Mouse (Mus musculus) E14TG2a.4 (cell line): ENCODE data around the gene Map3k19.
A peak's percentile ranks its signal among the peaks of the same experiment; 100 is the strongest.

Experiments
- H3K27me3 ChIP-seq: 2 replicates; pipeline ENCODE4 v1.6.1; 2014; ENCODE audit warnings: low read length, control low read depth; ENCODE audit not compliant: insufficient read depth
- H3K36me3 ChIP-seq: 2 replicates; pipeline ENCODE4 v1.6.1; 2014; ENCODE audit warnings: low read length, control low read depth; ENCODE audit not compliant: insufficient read depth
- H3K4me1 ChIP-seq: replicated peaks from 2 replicates; pipeline ENCODE4 v1.6.1; 2014; ENCODE audit warnings: low read depth, low read length, control low read depth
- H3K4me3 ChIP-seq: replicated peaks from 2 replicates; pipeline ENCODE4 v1.5.1; 2014; ENCODE audit warnings: mild to moderate bottlenecking, low read length
- H3K9me3 ChIP-seq: 2 replicates; pipeline ENCODE4 v1.6.1; 2014; ENCODE audit warnings: low read length, control low read depth
- CTCF ChIP-seq: conservative IDR thresholded peaks from 2 replicates; pipeline ENCODE4 v1.5.1; 2014; ENCODE audit warnings: low read length
- NANOG ChIP-seq: IDR thresholded peaks from 2 replicates; pipeline ENCODE4 v1.6.1; 2014; ENCODE audit warnings: borderline replicate concordance, low read length, mixed read lengths
- POU5F1 ChIP-seq: IDR thresholded peaks from 2 replicates; pipeline ENCODE4 v1.6.1; 2014; ENCODE audit warnings: low read length, borderline replicate concordance

The Map3k19 gene

GRCm38 (mm10) chr1:127858945-127859648 lies 4.3 kb upstream of the Map3k19 start:
- no peak overlapping the region for H3K4me3 ChIP-seq
- H3K36me3 ChIP-seq = no peaks in the 10 kb centered on the region
- H3K4me1 ChIP-seq = no peaks in the 10 kb centered on the region
- no peak for TF ChIP-seq NANOG
- no peaks in the 10 kb centered on the region for H3K27me3 ChIP-seq
- no peaks in the 10 kb centered on the region for H3K9me3 ChIP-seq

GRCm38 (mm10) chr1:127850075-127850610 lies 4.7 kb downstream of the Map3k19 start:
- Histone ChIP-seq H3K4me3 (no peak overlapping the region), H3K9me3 (peaks cover 15% of the 10 kb centered on the region), H3K27me3 (no peaks in the 10 kb centered on the region), H3K36me3 (no peaks in the 10 kb centered on the region), H3K4me1 (no peaks in the 10 kb centered on the region)
- no peak for TF ChIP-seq NANOG
- no peak for TF ChIP-seq CTCF
- TF ChIP-seq POU5F1 = no peak

- no peaks in the 10 kb centered on the region for H3K27me3 ChIP-seq
- no peaks in the 10 kb centered on the region for H3K4me1 ChIP-seq
- peaks cover 5% of the 10 kb centered on the region; the same call in 1 of the 2 replicates for H3K9me3 ChIP-seq
- H3K36me3 ChIP-seq = no peaks in the 10 kb centered on the region
- no peak overlapping the region for H3K4me3 ChIP-seq
- TF ChIP-seq NANOG (no peak), CTCF (no peak), POU5F1 (no peak)
These were observed 9.4 kb downstream of the Map3k19 start for GRCm38 (mm10) chr1:127845472-127845871.

- Histone ChIP-seq H3K27me3 (no peaks in the 10 kb centered on the region), H3K36me3 (no peaks in the 10 kb centered on the region), H3K4me3 (no peak overlapping the region), H3K4me1 (no peaks in the 10 kb centered on the region), H3K9me3 (no peaks in the 10 kb centered on the region)
- TF ChIP-seq POU5F1 = no peak
- TF ChIP-seq CTCF = no peak
- TF ChIP-seq NANOG = no peak
These were observed 16.2 kb downstream of the Map3k19 start for GRCm38 (mm10) chr1:127838602-127839001.

GRCm38 (mm10) chr1:127836619-127837018 lies 18.2 kb downstream of the Map3k19 start:
- Histone ChIP-seq H3K9me3 (no peaks in the 10 kb centered on the region), H3K36me3 (no peaks in the 10 kb centered on the region), H3K27me3 (no peaks in the 10 kb centered on the region), H3K4me1 (no peaks in the 10 kb centered on the region), H3K4me3 (no peak overlapping the region)
- no peak for TF ChIP-seq CTCF
- TF ChIP-seq NANOG = no peak
- no peak for TF ChIP-seq POU5F1

GRCm38 (mm10) chr1:127834202-127834601 lies 20.6 kb downstream of the Map3k19 start:
- Histone ChIP-seq H3K9me3 (no peaks in the 10 kb centered on the region), H3K4me3 (no peak overlapping the region), H3K4me1 (no peaks in the 10 kb centered on the region), H3K36me3 (no peaks in the 10 kb centered on the region), H3K27me3 (no peaks in the 10 kb centered on the region)
- TF ChIP-seq CTCF = no peak
- TF ChIP-seq NANOG = no peak
- TF ChIP-seq POU5F1 = no peak

- Histone ChIP-seq H3K36me3 (no peaks in the 10 kb centered on the region), H3K9me3 (no peaks in the 10 kb centered on the region), H3K4me3 (no peak overlapping the region), H3K27me3 (no peaks in the 10 kb centered on the region), H3K4me1 (no peaks in the 10 kb centered on the region)
- TF ChIP-seq CTCF = no peak
- no peak for TF ChIP-seq POU5F1
- no peak for TF ChIP-seq NANOG
These were observed 21.1 kb downstream of the Map3k19 start for GRCm38 (mm10) chr1:127833714-127834113.

- Histone ChIP-seq H3K4me3 (no peak overlapping the region), H3K4me1 (peaks cover 8% of the 10 kb centered on the region), H3K9me3 (no peaks in the 10 kb centered on the region), H3K27me3 (no peaks in the 10 kb centered on the region), H3K36me3 (no peaks in the 10 kb centered on the region)
- TF ChIP-seq CTCF (no peak), NANOG (no peak), POU5F1 (no peak)
These were observed 24.5 kb downstream of the Map3k19 start for GRCm38 (mm10) chr1:127830215-127830921.

- TF ChIP-seq NANOG (no peak), CTCF (peak; percentile 57)
- peaks cover 8% of the 10 kb centered on the region for H3K4me1 ChIP-seq
- H3K36me3 ChIP-seq = no peaks in the 10 kb centered on the region
- H3K4me3 ChIP-seq = no peak overlapping the region
- H3K9me3 ChIP-seq = no peaks in the 10 kb centered on the region
- H3K27me3 ChIP-seq = 0 out of 2 replicates have a peak, but pooled peaks cover 5% of the 10 kb centered on the region
These were observed 27.5 kb downstream of the Map3k19 start for GRCm38 (mm10) chr1:127827325-127827724.
